Mouse (Mus musculus): ENCODE measurements around the gene Dclk3.

Gene Dclk3

DNA sequence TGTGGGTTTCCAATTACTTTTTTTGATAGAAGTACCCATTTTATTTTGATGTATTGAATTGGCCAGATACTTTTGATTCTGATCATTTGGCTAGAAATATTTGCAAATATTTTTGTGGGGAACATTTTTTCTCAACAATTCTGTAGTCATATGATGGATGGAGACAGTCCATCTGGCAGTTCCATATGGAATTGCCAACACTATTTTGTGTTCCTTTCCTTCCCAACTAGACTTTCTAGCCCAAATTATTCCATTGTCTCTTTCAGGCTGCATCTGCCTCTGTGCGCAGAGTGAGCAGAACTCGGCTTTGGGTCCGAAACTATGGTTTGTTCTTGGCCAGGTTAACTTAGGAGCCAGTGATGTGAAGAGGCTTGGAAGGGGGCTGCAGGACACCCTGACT is 42.1 kb downstream of the Dclk3 start:
- intact Hi-C loops (cut with DNase I) = no loop called here

GRCm38 (mm10) chr9:111486645-111487477 is 48.0 kb downstream of the Dclk3 start:
- intact Hi-C loops (cut with DNase I) = no loop called here

DNA sequence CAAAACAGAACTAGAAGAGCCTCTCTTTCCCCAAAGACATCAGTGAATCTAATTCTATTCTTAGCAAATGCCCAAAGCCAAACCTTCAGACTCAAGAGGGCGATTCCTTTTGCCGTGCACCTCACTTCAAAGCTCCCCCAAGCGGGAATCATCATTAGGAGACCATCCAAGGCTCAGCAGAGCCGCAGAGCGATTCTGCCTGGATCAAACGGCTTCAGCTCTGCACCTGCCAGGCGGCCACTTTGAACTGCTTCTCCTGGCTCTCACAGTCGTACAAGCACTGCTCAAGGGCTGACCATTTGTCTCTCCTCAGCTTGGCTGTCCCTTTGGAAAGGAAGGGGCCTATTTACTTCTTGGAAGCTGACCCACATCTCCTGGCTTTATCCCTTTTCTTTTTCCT is 51.7 kb downstream of the Dclk3 start:
- intact Hi-C loops (cut with DNase I) = loop anchor here (10.0 kb wide), 1 partner anchor 84 kb away; no protein-coding TSS in a partner anchor

GRCm38 (mm10) chr9:111491280-111491679 is 52.4 kb downstream of the Dclk3 start:
- intact Hi-C loops (cut with DNase I) = loop anchor here (10.0 kb wide), 1 partner anchor 84 kb away; no protein-coding TSS in a partner anchor

DNA sequence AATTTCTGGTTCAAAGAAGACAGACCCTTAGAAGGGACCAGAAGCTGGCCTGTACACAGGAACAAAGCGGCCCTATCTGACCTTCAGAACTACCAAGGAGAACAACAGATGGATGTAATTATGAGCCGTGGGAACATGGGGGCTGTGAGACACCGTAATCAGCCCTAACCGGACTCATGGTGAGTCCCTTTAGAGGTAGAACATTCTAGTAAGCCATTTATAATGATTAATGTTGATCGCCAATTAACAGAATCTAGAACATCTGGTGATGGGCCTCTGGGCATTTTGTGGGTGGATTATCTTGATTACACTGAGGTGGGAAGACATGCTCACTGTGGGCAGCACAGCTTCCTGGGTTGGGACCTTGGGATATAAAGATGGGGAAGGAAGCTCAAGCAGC is 54.6 kb downstream of the Dclk3 start:
- intact Hi-C loops (cut with DNase I) = loop anchor here (10.0 kb wide), 1 partner anchor 81 kb away; no protein-coding TSS in a partner anchor

- intact Hi-C loops (cut with DNase I) = loop anchor here (10.0 kb wide), 1 partner anchor 79 kb away; no protein-coding TSS in a partner anchor
Observed at GRCm38 (mm10) chr9:111495561-111495960, 56.7 kb downstream of the Dclk3 start.

- intact Hi-C loops (cut with DNase I) = loop anchor here (1.0 to 10.0 kb wide), 2 partner anchors 78 to 421 kb away; no protein-coding TSS in a partner anchor
Observed at GRCm38 (mm10) chr9:111497074-111497811, 58.4 kb downstream of the Dclk3 start.

GRCm38 (mm10) chr9:111500211-111500610 is 61.3 kb downstream of the Dclk3 start:
- intact Hi-C loops (cut with DNase I) = no loop called here

DNA sequence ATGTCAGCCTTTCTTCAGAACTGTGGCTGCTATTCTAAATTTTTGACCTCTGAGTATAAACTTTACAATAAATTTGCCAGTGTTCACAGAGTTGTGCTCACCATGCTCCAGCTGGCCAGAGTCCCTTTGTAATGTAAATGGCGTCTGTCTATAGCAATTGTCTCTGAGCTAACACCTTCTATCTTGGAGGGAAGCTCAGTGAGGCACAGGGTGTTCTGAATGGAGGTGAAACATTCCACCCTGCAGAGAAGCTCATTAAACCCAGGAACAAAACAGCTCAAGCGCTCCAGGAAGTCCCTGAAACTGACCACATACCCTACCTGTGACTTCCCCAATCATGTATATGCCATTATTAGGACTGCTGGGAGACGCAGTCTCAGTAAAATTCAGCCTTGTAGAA is 67.2 kb downstream of the Dclk3 start:
- intact Hi-C loops (cut with DNase I) = no loop called here

GRCm38 (mm10) chr9:111514586-111515473 is 75.9 kb downstream of the Dclk3 start:
- intact Hi-C loops (cut with DNase I) = no loop called here

DNA sequence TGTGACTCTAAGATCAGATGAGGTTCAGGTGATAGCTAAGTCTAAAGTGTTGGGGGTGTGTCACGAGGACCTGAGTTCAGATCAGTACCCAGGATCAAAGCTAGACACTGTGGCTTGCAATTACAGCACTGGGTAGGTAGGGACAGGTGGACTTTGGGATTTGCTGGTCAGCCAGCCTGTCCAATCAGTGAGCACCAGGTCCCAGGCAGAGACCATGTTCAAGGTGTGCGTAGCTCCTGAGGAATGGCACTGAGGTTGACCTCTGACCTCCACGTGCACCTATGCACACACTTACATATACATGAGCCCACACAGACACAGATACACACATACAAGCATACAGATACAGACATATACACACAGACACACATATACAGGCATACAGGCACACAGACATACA is 76.7 kb downstream of the Dclk3 start:
- intact Hi-C loops (cut with DNase I) = no loop called here

GRCm38 (mm10) chr9:111522226-111522625 is 83.3 kb downstream of the Dclk3 start:
- intact Hi-C loops (cut with DNase I) = no loop called here

GRCm38 (mm10) chr9:111523111-111523510 is 84.2 kb downstream of the Dclk3 start:
- intact Hi-C loops (cut with DNase I) = no loop called here

DNA sequence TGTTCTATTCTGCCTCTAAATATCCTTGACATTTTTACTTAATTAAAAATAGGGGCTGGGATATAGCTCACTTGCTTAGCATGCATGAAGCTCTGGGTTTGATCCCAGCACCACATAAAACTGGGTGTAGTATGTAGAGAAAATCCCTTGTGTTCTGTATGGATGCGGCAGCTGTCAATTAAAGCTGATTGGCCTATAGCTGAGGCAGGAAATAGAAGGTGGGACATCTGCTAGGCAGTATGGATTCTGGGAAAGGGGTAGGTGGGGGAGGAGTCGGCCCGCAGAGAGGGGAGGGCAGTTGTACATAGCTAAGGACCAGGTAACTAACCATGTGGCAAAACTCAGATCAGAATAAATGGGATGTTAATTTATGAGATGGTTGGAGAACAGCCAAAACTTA is 85.0 kb downstream of the Dclk3 start:
- intact Hi-C loops (cut with DNase I) = no loop called here

GRCm38 (mm10) chr9:111534744-111535423 is 96.0 kb downstream of the Dclk3 start:
- intact Hi-C loops (cut with DNase I) = no loop called here

- intact Hi-C loops (cut with DNase I) = no loop called here
Observed at GRCm38 (mm10) chr9:111535445-111536064, 96.7 kb downstream of the Dclk3 start.

Measured in adrenal gland (tissue).